Mouse (Mus musculus) kidney, postnatal 14 days (tissue): ENCODE measurements at regions not wholly inside any gene's neighbourhood (a gene's known extent, or its start where the extent isn't known, plus 50 kb on each side); places are given as distances from the start of the nearest gene placed in this dataset.

Experiments used
- DNase-seq: peaks from one replicate; pipeline ENCODE4 v3.0.0; 2022; ENCODE audit warnings: mixed read lengths

DNA sequence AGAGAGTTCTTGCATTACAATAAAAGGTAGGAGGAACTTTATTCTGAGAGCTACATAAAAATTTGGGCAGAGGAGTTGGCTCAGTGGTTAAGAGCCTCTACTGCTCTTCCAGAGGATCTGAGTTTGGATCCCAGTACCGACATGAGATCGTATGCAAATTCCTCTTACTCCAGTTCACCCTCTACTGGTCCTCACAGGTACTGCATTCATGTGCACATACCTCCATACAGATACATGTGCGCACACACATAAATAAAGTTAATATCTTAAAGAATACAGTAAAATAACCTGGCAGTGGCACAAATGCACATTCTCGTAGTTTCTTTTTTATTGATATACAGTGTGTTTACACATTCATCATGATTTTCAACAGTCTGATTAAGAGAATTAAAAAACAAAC is 232.4 kb downstream of the Vps13c start:
- no peak for DNase-seq

- no peak for DNase-seq
Measured at GRCm38 (mm10) chr9:68077329-68077728, 237.1 kb downstream of the Vps13c start.

DNA sequence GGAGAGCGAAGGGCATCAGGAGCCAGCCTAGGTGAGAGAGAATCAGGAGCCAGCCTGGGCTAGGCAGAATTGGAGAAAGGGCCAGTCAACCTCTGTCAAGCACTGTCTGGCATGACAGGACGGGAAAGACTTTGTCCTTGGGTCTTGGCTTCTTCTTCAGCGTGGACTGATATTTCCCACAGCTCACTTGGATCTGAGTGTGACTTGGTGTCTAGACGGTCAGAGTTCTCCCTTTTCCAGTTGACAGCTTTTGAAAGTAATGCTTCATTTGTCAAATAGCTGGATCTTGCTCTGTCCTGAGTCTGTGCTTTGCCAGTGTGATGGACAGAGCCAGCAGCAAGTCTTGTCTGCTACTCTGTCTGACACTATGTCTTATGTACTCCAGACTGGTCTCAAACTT is 243.1 kb downstream of the Vps13c start:
- peak; percentile 16 for DNase-seq

GRCm38 (mm10) chr9:68084966-68085365 is 244.8 kb downstream of the Vps13c start:
- DNase-seq, result no peak

- DNase-seq, result no peak
Measured at GRCm38 (mm10) chr9:68094561-68094960, 254.4 kb downstream of the Vps13c start.

GRCm38 (mm10) chr9:68109841-68110240 is 269.6 kb downstream of the Vps13c start:
- DNase-seq, result no peak

- DNase-seq, result no peak
Measured at GRCm38 (mm10) chr9:68115151-68115690, 275.0 kb downstream of the Vps13c start.

DNA sequence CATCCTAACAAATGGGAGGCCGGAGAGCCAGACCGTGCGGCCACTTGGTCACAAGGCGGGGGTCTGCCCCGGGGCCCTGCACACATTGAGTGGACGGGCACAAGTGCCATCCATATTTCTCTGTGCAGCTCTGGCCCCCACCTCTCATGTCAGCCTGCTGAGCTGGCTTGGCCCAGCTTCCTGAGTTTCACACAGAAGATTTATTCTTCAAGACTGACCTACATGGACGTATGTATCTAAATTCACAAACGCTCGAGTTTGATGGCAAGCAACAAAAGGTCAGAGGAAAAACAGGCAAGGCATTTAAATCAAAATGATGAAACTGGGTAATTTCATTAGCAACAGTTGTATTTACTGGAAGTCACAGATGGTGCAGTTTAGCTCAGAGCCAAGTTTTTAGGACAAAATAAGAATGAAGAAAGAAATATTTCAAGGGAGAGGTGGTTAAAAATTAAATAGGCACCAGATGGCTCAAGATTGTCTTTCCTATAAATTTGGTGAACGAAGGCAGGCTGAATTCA is 276.1 kb downstream of the Vps13c start:
- peak; percentile 60 for DNase-seq

DNA sequence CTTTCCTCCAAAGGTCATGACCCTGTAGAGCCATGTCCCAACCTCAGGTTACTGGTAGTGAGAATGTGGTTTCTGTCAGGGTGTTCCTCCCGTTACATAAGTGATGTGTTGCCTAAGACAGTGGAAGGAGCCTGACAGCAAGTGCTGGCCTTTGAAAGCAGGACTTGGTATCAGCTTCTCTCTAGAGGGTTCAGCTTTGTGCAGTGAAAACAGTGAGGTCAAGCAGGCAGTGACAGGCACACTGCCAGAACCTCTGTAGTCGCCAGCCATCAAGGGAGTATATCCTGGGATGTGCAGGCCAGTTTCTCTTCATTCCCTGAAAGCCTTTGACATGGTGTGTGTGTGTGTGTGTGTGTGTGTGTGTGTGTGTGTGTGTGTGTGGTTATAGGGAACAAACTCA is 278.1 kb downstream of the Vps13c start:
- DNase-seq, result no peak

DNA sequence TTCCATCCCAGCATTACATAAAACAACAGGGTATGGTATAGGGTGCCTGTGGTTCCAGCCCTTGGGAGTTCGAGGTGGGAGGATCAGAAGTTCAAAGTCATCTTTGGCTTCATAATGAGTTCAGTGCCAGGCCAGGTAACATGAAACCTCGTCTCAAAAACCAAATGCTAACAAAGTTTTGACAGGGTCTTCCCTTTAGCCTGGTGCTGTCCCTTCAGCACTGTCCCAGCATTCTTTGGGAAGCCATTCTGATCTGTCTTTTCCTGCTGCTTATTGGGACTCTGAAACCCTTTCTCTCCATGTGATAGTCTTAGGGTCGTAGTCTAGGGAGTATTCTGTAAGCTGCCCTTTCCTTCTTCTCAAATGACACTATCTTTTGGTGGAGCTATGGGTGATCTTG is 282.1 kb downstream of the Vps13c start:
- no peak for DNase-seq

DNA sequence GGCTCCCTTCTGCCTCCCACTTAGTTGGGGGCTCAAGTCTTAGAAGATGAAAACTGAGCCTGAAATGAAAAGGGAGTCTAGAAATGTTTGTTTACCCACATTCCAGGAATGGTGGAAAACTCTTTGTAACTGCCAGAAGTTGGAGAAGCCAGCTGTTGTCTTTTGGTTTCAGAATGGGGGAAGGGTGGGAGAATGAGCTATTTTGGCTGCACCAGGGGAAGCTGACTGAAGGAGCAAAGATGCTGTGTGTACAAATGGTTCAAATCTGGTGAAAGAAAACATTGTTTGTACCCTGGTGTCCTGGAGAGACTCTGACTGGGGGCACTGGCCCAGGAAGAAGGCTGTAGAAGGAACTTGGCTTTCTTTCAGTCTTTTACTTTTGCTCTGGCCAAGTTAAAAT is 291.1 kb downstream of the Vps13c start:
- peak; percentile 58 for DNase-seq

- peak; percentile 24 for DNase-seq
Measured at GRCm38 (mm10) chr9:68135446-68136050, 295.4 kb downstream of the Vps13c start.

DNA sequence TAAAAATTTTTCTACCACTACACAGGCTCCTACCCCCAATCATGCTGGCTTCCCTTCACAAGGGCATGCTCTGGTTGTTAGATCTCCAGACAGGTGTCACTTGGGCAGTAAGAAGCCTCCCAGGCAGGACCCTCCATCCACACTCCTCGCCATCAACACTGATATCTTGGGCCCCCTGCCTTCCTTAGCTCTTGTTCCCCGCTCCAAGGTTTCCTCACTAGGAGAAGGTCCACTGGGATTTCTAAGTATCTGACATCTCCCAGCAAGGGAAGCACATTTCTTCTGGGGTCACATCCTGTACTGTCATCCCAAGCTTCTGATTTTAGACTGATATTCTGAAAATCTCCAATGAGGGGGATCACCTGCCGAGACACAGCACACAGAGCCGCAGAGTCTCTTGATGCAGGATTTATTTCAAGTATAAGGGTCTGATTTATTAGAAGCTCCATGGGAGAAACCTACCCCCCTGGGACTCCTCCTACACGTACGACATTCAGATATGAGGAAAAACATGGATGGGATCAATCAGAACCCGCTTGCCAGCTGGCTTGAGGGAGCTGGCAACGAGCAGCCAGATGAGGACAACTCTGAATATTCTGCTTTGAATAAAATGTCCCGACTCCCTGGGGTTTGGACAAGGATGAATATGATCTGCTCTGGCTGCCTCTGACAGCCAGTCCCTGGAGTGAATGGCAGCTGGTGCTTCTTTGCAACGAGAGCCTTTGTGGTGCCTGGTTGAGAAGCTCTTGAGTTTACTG is 322.8 kb downstream of the Vps13c start:
- DNase-seq, result no peak

DNA sequence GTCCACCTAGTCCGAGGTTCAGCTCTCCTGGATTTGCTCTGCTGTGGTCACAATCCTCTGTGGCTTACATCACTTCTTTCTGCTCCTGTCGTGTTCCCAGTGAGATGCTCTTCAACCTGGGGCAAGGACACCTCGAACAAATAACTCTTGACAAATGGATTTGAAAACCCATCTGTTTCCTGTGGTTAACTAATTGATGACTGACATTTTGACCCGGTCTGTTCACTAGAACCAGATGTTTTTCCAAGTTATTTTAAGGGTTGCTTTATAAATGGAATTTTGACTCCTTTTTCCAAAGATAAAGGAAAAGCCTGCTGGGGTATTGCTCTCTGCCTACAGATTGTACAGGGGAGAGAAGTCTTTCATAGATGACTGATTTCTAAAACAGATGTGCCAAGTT is 326.4 kb downstream of the Vps13c start:
- no peak for DNase-seq

DNA sequence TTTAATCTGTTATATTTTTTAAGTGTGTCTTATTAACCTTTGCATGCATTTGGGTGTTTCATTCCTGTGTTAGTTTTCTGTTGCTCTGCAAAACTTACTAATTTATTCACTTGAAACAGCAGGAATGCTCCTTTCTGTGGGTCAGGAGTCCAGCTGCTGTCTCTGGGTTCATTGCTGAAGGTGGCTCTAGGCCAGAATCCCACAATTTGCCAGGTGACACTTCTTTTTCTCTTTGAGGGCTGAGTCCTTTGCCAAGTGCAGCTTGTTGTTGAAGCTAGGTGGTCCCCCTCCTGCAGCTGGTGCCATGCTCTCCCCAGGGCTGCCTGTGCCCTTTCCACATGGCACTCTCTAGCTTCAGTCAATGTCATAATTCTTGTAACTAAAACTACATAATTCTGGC is 348.7 kb downstream of the Vps13c start:
- DNase-seq, result peak; percentile 53

GRCm38 (mm10) chr9:68199831-68200230 is 359.6 kb downstream of the Vps13c start:
- no peak for DNase-seq

DNA sequence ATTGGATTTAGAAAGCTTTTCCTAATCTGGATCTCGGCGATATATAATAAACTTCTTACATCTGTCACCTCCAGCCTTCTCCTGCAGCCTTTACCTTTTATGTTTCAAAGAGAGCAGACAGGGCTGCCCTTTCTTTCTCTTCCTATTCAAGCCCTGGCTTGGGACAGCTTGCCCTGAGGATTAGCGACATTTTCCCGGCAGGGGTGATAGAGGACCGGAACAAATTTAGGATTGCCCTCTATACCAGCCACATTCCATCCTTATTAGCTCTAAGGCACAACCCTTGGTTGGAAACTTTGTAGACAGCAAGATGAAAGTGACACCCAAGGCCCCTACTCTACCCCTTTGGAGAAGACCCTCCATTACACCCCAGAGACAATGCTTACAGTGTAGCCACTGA is 360.8 kb downstream of the Vps13c start:
- no peak for DNase-seq

- no peak for DNase-seq
Measured at GRCm38 (mm10) chr9:68225694-68226093, 385.5 kb downstream of the Vps13c start.

GRCm38 (mm10) chr9:68231131-68231530 is 390.9 kb downstream of the Vps13c start:
- DNase-seq, result no peak

DNA sequence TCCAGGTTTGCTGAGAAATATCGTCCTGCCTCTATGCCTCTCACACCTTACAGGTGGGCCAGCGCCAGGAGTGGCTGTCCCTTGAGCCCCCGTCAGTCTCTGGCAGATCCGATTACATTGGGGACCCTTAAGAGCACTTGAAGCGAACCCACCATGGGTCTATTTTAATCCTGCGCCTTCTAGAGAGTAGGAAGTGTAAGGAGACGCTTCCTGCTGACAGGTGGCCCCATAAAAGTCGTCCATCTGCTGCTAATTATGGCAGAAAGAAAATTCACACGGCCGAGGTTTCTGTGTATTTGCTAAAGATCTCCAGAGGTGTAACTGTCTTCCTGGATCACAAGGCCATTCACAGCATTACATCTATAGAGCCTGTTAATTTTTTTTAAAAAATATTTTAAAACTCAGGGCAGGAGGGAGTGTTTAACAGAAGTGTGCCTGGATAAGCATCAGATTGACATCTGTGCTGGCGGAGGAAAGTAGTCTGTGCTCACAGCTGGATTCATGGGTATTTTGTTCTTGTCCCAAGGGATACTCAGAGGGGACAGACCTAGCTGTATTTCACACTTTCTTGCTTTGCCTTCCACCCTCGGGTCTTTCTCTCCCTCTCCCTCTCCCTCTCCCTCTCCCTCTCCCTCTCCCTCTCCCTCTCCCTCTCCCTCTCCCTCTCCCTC is 394.9 kb downstream of the Vps13c start:
- no peak for DNase-seq

DNA sequence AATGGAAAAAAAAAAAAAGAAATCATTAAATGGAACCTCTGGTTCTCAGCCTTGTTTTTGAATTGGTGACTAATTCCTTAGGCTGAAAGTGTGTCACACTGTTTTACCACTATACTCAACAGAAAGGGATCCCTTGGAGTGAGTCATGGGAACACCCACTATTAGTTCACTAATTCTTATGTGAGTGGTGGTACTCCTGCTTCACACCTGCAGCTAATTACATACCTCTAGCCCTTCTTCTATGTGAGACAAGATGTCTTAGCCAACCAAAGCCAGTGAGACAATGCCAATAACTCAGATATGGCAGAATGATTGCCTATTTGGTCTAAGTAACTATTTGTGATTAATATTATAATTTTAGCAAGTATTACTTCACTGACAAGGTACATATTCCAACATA is 398.9 kb downstream of the Vps13c start:
- DNase-seq, result no peak

GRCm38 (mm10) chr9:68239551-68239950 is 399.4 kb downstream of the Vps13c start:
- DNase-seq, result no peak

GRCm38 (mm10) chr9:68250011-68250410 is 403.6 kb upstream of the Rora start:
- no peak for DNase-seq

DNA sequence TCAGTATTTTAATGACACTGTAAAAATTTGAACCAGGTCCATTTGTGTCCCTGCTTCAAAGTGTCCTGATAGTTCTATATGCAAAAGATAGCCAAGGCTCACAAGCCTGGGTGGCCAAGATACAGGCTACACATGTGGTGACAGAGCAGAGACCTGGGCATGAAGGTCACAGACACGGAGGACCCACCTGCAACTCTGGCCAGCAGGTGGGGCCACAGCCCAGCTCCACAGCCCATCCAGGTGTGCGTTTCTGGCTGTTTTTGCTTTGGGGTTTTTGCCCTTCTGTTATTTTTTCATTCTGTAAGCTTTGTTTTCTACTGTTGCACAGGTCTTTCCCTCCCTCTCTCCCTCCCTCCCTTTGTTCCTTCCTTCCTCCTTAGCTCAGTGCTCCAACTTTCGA is 399.4 kb upstream of the Rora start:
- DNase-seq, result peak; percentile 12
